Mouse (Mus musculus): ENCODE measurements around the gene Cd80. TPM values are rescaled to one million over a fixed set of nuclear protein-coding genes. Genes with fewer than 3 reads are reported as not detected.

The Cd80 gene
- polyA plus RNA-seq, 1 experiment from 2014 or later = 0.21 TPM

GRCm38 (mm10) chr16:38482780-38483562, 27.6 kb downstream of the Cd80 start:
- no peak overlapping the region for H3K9ac ChIP-seq (ENCODE audit: low read length)
- H3K4me3 ChIP-seq (ENCODE audit: low read depth, low read length) = peak overlapping the region; percentile 31
- H3K27me3 ChIP-seq (ENCODE audit: control insufficient read depth, insufficient read depth, low read length) = peaks cover 12% of the 10 kb centered on the region
- ATAC-seq (ENCODE audit: insufficient number of reproducible peaks, low FRiP score, low TSS enrichment, low read depth) = 0 out of 2 replicates have a peak, but pooled peaks have one; percentile 21
- 19% methylated on average over 32 of the region's 32 CpGs for WGBS
- no peaks in the 10 kb centered on the region for H3K4me1 ChIP-seq (ENCODE audit: control insufficient read depth, insufficient read depth, low read length)
- peak; percentile 46 for DNase-seq (ENCODE audit: low spot score)
- H3K9me3 ChIP-seq (ENCODE audit: control insufficient read depth, low read length) = no peaks in the 10 kb centered on the region
- no peaks in the 10 kb centered on the region for H3K36me3 ChIP-seq (ENCODE audit: control insufficient read depth, insufficient read depth, low read length)
- no peak overlapping the region for H3K27ac ChIP-seq (replicated peaks; ENCODE audit: low read depth, low read length)
- peak overlapping the region; percentile 44 for H3K4me2 ChIP-seq (ENCODE audit: low read depth, severe bottlenecking)

GRCm38 (mm10) chr16:38483582-38484309, 28.4 kb downstream of the Cd80 start:
- Histone ChIP-seq H3K4me2 (ENCODE audit: low read depth, severe bottlenecking) (peak overlapping the region; percentile 44), H3K27me3 (ENCODE audit: control insufficient read depth, insufficient read depth, low read length) (peaks cover 12% of the 10 kb centered on the region), H3K36me3 (ENCODE audit: control insufficient read depth, insufficient read depth, low read length) (no peaks in the 10 kb centered on the region), H3K9me3 (ENCODE audit: control insufficient read depth, low read length) (no peaks in the 10 kb centered on the region), H3K9ac (ENCODE audit: low read length) (no peak overlapping the region), H3K27ac (replicated peaks; ENCODE audit: low read depth, low read length) (no peak overlapping the region), H3K4me1 (ENCODE audit: control insufficient read depth, insufficient read depth, low read length) (no peaks in the 10 kb centered on the region), H3K4me3 (ENCODE audit: low read depth, low read length) (peak overlapping the region; percentile 31)
- ATAC-seq (ENCODE audit: insufficient number of reproducible peaks, low FRiP score, low TSS enrichment, low read depth) = peak; percentile 31; the same call in 1 of the 2 replicates
- peak; percentile 33 for DNase-seq (ENCODE audit: low spot score)
- WGBS = 33% methylated on average over 41 of the region's 42 CpGs

DNA sequence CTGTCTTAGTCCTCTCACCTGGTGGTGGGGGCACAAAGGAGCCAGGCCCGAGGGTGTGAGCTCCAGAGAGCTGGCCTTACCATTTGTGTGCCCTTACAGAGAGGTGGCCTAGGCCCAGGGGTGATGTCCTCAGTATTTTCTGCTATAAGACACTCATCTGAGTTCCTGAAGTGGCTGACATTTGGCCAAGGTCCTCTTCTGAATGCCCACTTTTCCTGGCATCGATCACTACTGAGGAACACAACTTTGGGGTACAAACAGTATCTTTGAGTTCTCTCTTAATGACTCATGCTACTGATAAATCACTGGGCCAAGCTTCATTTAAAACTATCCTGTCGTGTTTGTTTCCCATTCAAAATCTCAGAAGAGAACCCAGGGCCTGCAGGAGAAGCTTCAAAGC, 37.2 kb downstream of the Cd80 start:
- no peaks in the 10 kb centered on the region for H3K27me3 ChIP-seq (ENCODE audit: control insufficient read depth, insufficient read depth, low read length)
- ATAC-seq (ENCODE audit: insufficient number of reproducible peaks, low FRiP score, low TSS enrichment, low read depth) (no peak), DNase-seq (ENCODE audit: low spot score) (no peak)
- WGBS = 87% methylated on average over 3 of the region's 3 CpGs
- no peak overlapping the region for H3K9ac ChIP-seq (ENCODE audit: low read length)
- no peak overlapping the region for H3K27ac ChIP-seq (replicated peaks; ENCODE audit: low read depth, low read length)
- peaks cover 2% of the 10 kb centered on the region for H3K36me3 ChIP-seq (ENCODE audit: control insufficient read depth, insufficient read depth, low read length)
- no peak overlapping the region for H3K4me2 ChIP-seq (ENCODE audit: low read depth, severe bottlenecking)
- no peak overlapping the region for H3K4me3 ChIP-seq (ENCODE audit: low read depth, low read length)
- no peaks in the 10 kb centered on the region for H3K9me3 ChIP-seq (ENCODE audit: control insufficient read depth, low read length)
- H3K4me1 ChIP-seq (ENCODE audit: control insufficient read depth, insufficient read depth, low read length) = no peaks in the 10 kb centered on the region

DNA sequence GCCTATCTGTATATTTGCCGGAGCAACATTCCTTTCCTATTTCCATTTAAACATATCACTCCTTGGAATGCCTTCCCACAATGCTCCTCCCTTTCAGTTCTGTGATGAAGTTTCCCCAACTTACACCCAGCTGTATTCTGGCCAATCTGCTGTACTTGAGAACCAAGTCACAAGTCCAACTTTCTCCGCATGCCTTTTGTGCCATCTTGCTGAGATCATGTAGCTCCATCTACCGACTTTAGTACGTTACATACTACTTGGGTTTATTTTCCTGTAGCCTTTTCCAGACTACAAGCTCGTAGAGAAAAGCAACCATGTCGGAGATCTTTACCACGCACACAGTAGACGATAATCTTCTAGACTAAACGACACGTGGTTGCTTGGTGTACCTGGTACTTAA, 38.5 kb downstream of the Cd80 start:
- ATAC-seq (ENCODE audit: insufficient number of reproducible peaks, low FRiP score, low TSS enrichment, low read depth) (no peak), DNase-seq (ENCODE audit: low spot score) (no peak)
- peaks cover 5% of the 10 kb centered on the region for H3K36me3 ChIP-seq (ENCODE audit: control insufficient read depth, insufficient read depth, low read length)
- H3K27me3 ChIP-seq (ENCODE audit: control insufficient read depth, insufficient read depth, low read length) = no peaks in the 10 kb centered on the region
- 89% methylated on average over 10 of the region's 10 CpGs for WGBS
- no peak overlapping the region for H3K27ac ChIP-seq (replicated peaks; ENCODE audit: low read depth, low read length)
- no peaks in the 10 kb centered on the region for H3K9me3 ChIP-seq (ENCODE audit: control insufficient read depth, low read length)
- H3K4me3 ChIP-seq (ENCODE audit: low read depth, low read length) = no peak overlapping the region
- no peak overlapping the region for H3K4me2 ChIP-seq (ENCODE audit: low read depth, severe bottlenecking)
- H3K9ac ChIP-seq (ENCODE audit: low read length) = no peak overlapping the region
- no peaks in the 10 kb centered on the region for H3K4me1 ChIP-seq (ENCODE audit: control insufficient read depth, insufficient read depth, low read length)

- peaks cover 9% of the 10 kb centered on the region for H3K36me3 ChIP-seq (ENCODE audit: control insufficient read depth, insufficient read depth, low read length)
- WGBS = 84% methylated on average over 7 of the region's 7 CpGs
Observed at GRCm38 (mm10) chr16:38496604-38497140, 41.3 kb downstream of the Cd80 start.

GRCm38 (mm10) chr16:38502469-38502868, 47.1 kb downstream of the Cd80 start:
- peaks cover 15% of the 10 kb centered on the region; the same call in 1 of the 2 replicates for H3K36me3 ChIP-seq (ENCODE audit: control insufficient read depth, insufficient read depth, low read length)
- DNase-seq (ENCODE audit: low spot score) (no peak), ATAC-seq (ENCODE audit: insufficient number of reproducible peaks, low FRiP score, low TSS enrichment, low read depth) (no peak)
- H3K4me2 ChIP-seq (ENCODE audit: low read depth, severe bottlenecking) = no peak overlapping the region
- WGBS = 93% methylated on average over 10 of the region's 10 CpGs
- H3K9ac ChIP-seq (ENCODE audit: low read length) = no peak overlapping the region
- H3K4me3 ChIP-seq (ENCODE audit: low read depth, low read length) = no peak overlapping the region
- H3K9me3 ChIP-seq (ENCODE audit: control insufficient read depth, low read length) = no peaks in the 10 kb centered on the region
- H3K27me3 ChIP-seq (ENCODE audit: control insufficient read depth, insufficient read depth, low read length) = no peaks in the 10 kb centered on the region
- H3K27ac ChIP-seq (replicated peaks; ENCODE audit: low read depth, low read length) = no peak overlapping the region
- H3K4me1 ChIP-seq (ENCODE audit: control insufficient read depth, insufficient read depth, low read length) = no peaks in the 10 kb centered on the region

More at GRCm38 (mm10) chr16:38496604-38497140, 41.3 kb downstream of the Cd80 start:
- no peak for DNase-seq (ENCODE audit: low spot score)
- H3K4me1 ChIP-seq (ENCODE audit: control insufficient read depth, insufficient read depth, low read length) = no peaks in the 10 kb centered on the region
- H3K4me3 ChIP-seq (ENCODE audit: low read depth, low read length) = no peak overlapping the region
- no peak overlapping the region for H3K27ac ChIP-seq (replicated peaks; ENCODE audit: low read depth, low read length)
- no peak overlapping the region for H3K9ac ChIP-seq (ENCODE audit: low read length)
- H3K27me3 ChIP-seq (ENCODE audit: control insufficient read depth, insufficient read depth, low read length) = no peaks in the 10 kb centered on the region
- ATAC-seq (ENCODE audit: insufficient number of reproducible peaks, low FRiP score, low TSS enrichment, low read depth) = no peak
- no peak overlapping the region for H3K4me2 ChIP-seq (ENCODE audit: low read depth, severe bottlenecking)
- no peaks in the 10 kb centered on the region for H3K9me3 ChIP-seq (ENCODE audit: control insufficient read depth, low read length)

GRCm38 (mm10) chr16:38503528-38503927, 48.2 kb downstream of the Cd80 start:
- no peak overlapping the region for H3K27ac ChIP-seq (replicated peaks; ENCODE audit: low read depth, low read length)
- no peak for DNase-seq (ENCODE audit: low spot score)
- H3K36me3 ChIP-seq (ENCODE audit: control insufficient read depth, insufficient read depth, low read length) = peaks cover 13% of the 10 kb centered on the region; the same call in 1 of the 2 replicates
- H3K4me2 ChIP-seq (ENCODE audit: low read depth, severe bottlenecking) = no peak overlapping the region
- whole genome bisulfite sequencing = 92% methylated on average over 4 of the region's 4 CpGs
- no peak overlapping the region for H3K4me3 ChIP-seq (ENCODE audit: low read depth, low read length)
- no peaks in the 10 kb centered on the region for H3K4me1 ChIP-seq (ENCODE audit: control insufficient read depth, insufficient read depth, low read length)
- H3K27me3 ChIP-seq (ENCODE audit: control insufficient read depth, insufficient read depth, low read length) = no peaks in the 10 kb centered on the region
- H3K9me3 ChIP-seq (ENCODE audit: control insufficient read depth, low read length) = no peaks in the 10 kb centered on the region
- ATAC-seq (ENCODE audit: insufficient number of reproducible peaks, low FRiP score, low TSS enrichment, low read depth) = no peak
- H3K9ac ChIP-seq (ENCODE audit: low read length) = no peak overlapping the region

DNA sequence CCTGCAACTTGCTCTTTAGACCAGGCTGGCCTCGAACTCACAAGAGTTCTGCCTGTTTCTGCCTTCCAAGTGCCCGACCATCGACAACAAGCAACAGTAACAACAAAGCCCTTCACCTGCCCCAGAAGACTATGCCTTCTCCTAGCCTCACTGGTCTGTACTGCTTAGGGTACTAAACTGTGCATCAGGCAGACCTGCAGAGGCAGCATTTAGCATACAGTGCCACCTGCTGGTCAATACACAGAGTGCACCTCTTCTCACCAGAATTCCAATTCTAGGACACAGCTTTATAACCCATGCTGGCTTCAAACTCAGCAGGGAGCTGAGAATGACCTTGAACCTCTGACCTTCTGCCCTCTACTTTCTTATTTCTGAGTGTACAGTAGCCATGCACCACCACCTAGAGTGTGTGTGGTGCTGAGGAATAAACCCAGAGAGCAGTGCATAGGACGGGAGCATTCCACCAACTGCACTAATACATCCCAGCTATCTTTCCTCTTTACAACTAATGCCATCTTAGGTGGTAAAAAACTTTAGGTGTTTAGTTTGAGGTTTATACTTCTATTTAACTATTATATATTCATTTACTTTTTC, 50.8 kb downstream of the Cd80 start:
- H3K4me1 ChIP-seq (ENCODE audit: control insufficient read depth, insufficient read depth, low read length) = no peaks in the 10 kb centered on the region
- H3K4me2 ChIP-seq (ENCODE audit: low read depth, severe bottlenecking) = no peak overlapping the region
- no peaks in the 10 kb centered on the region for H3K27me3 ChIP-seq (ENCODE audit: control insufficient read depth, insufficient read depth, low read length)
- 80% methylated on average over 4 of the region's 4 CpGs for WGBS
- peaks cover 11% of the 10 kb centered on the region; the same call in 1 of the 2 replicates for H3K36me3 ChIP-seq (ENCODE audit: control insufficient read depth, insufficient read depth, low read length)
- no peak overlapping the region for H3K9ac ChIP-seq (ENCODE audit: low read length)
- H3K27ac ChIP-seq (replicated peaks; ENCODE audit: low read depth, low read length) = no peak overlapping the region
- DNase-seq (ENCODE audit: low spot score) (peak; percentile 73), ATAC-seq (ENCODE audit: insufficient number of reproducible peaks, low FRiP score, low TSS enrichment, low read depth) (0 out of 2 replicates have a peak, but pooled peaks have one; percentile 54)
- no peaks in the 10 kb centered on the region for H3K9me3 ChIP-seq (ENCODE audit: control insufficient read depth, low read length)
- no peak overlapping the region for H3K4me3 ChIP-seq (ENCODE audit: low read depth, low read length)
